Mouse (Mus musculus): Measurements from ENCODE around the gene Npcd.

- TF ChIP-seq POLR2A (IDR thresholded peaks at IDR 0.05; ENCODE audit: borderline replicate concordance, extremely low read depth, low read depth, low read length) (no peak), CTCF (IDR thresholded peaks at IDR 0.05; ENCODE audit: insufficient read depth, low read length) (no peak)
Observed at GRCm38 (mm10) chr15:79757118-79757517, 76.9 kb downstream of the Npcd start.

Measured in lung, adult 2 months (tissue).